Mouse (Mus musculus) forebrain, embryonic 15.5 days (tissue): Measurements from ENCODE around the gene Cirbp. TPM values are rescaled to one million over a fixed set of nuclear protein-coding genes. Genes with fewer than 3 reads are reported as not detected.

Source experiments
- ATAC-seq: fragments of 200-750 bp; cut with Nextera tagmentation; replicated peaks from 2 replicates; pipeline ENCODE4 v1.8.0; 2017; ENCODE audit warnings: mild to moderate bottlenecking, moderate TSS enrichment, moderate library complexity
- H3K27ac ChIP-seq: fragments of 300-500 bp; sonication (generic); replicated peaks from 2 replicates; pipeline ENCODE4 v1.5.1; 2015; ENCODE audit warnings: mild to moderate bottlenecking, inconsistent platforms
- H3K27me3 ChIP-seq: fragments of 300-500 bp; sonication (generic); 2 replicates; pipeline ENCODE4 v1.6.1; 2015; ENCODE audit warnings: inconsistent platforms
- H3K36me3 ChIP-seq: fragments of 300-500 bp; sonication (generic); 2 replicates; pipeline ENCODE4 v1.6.1; 2015; ENCODE audit warnings: mild to moderate bottlenecking, inconsistent platforms
- H3K4me1 ChIP-seq: fragments of 300-500 bp; sonication (generic); 2 replicates; pipeline ENCODE4 v1.6.1; 2015; ENCODE audit warnings: inconsistent platforms
- H3K4me2 ChIP-seq: fragments of 300-500 bp; sonication (generic); replicated peaks from 2 replicates; pipeline ENCODE4 v1.6.1; 2015; ENCODE audit warnings: mild to moderate bottlenecking, inconsistent platforms
- H3K4me3 ChIP-seq: fragments of 300-500 bp; sonication (generic); 2 replicates; pipeline ENCODE4 v1.5.1; 2015; ENCODE audit warnings: mild to moderate bottlenecking, inconsistent platforms
- H3K9ac ChIP-seq: fragments of 300-500 bp; sonication (generic); replicated peaks from 2 replicates; pipeline ENCODE4 v1.6.1; 2015; ENCODE audit warnings: mild to moderate bottlenecking, inconsistent platforms
- H3K9me3 ChIP-seq: fragments of 300-500 bp; sonication (generic); 2 replicates; pipeline ENCODE4 v1.6.1; 2016; ENCODE audit warnings: inconsistent platforms
- WGBS: fragments of 180-500 bp; shearing (Covaris S2); methylation state at CpG from one replicate; pipeline ENCODE4 v1.1.7; 2015; ENCODE audit warnings: mixed read lengths; 5-methylcytosine and 5-hydroxymethylcytosine counted together
- polyA plus RNA-seq: library from polyadenylated mRNA; unstranded; fragments of >200 nt; fragmentation: Nextera tagmentation; extraction: Ambion mirVana; gene quantifications from 2 replicates; pipeline ENCODE4 v1.2.1, GENCODE M21; 2015

The Cirbp gene
- polyA plus RNA-seq, 1 experiment from 2014 or later: 358 TPM

- peak; percentile 36; the same call in 1 of the 2 replicates for ATAC-seq
- Histone ChIP-seq H3K4me1 (peaks cover 25% of the 10 kb centered on the region), H3K9me3 (no peaks in the 10 kb centered on the region), H3K27ac (0 out of 2 replicates have a peak overlapping the region, but pooled peaks have one; percentile 16), H3K27me3 (no peaks in the 10 kb centered on the region), H3K4me3 (peak overlapping the region; percentile 13), H3K4me2 (peak overlapping the region; percentile 17), H3K36me3 (peaks cover 87% of the 10 kb centered on the region), H3K9ac (peak overlapping the region; percentile 17; the same call in 1 of the 2 replicates)
- WGBS: 17% methylated on average over 55 of the region's 55 CpGs
Observed at GRCm38 (mm10) chr10:80131316-80131951, 34.4 kb upstream of the Cirbp start.

- Histone ChIP-seq H3K4me2 (peak overlapping the region; percentile 17), H3K4me3 (peak overlapping the region; percentile 13; the same call in 1 of the 2 replicates), H3K9me3 (no peaks in the 10 kb centered on the region), H3K9ac (peak overlapping the region; percentile 17; the same call in 1 of the 2 replicates), H3K27me3 (no peaks in the 10 kb centered on the region), H3K36me3 (peaks cover 82% of the 10 kb centered on the region), H3K27ac (no peak overlapping the region), H3K4me1 (peaks cover 30% of the 10 kb centered on the region)
- WGBS: 37% methylated on average over 27 of the region's 27 CpGs
- no peak for ATAC-seq
Observed at GRCm38 (mm10) chr10:80131952-80132350, 33.8 kb upstream of the Cirbp start.

DNA sequence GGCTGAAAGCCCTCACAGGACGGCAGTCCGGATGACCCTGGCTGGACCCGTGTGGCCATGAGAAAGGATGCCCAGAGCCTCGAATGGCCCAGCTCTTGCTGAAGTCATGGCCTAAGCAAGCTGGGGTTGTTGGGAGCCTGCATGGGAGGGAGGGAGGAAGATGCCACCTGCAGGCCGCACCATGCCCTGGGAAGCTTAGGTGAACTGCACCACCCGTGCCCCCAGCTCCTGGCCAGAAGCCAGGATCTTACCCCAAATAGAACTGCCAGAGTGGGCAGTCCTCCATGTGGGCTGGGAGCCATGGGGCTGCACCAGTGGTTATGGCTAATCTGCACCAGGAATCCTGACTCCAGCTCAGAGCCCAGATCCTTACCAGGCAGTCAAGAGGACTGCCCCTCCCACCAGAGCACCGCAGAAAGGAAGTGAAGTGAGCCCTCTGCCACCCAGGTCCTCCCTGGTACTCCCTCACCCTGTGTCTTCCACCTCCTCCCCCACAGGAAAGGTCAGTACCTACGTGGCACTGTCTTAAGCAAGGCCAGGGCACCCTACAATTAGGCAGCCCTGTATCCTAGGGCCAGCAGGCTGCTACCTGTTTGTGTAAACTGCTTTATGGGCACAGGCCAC, 32.4 kb upstream of the Cirbp start:
- peaks cover 68% of the 10 kb centered on the region for H3K36me3 ChIP-seq
- H3K4me2 ChIP-seq: no peak overlapping the region
- peaks cover 44% of the 10 kb centered on the region for H3K4me1 ChIP-seq
- ATAC-seq: no peak
- H3K9me3 ChIP-seq: no peaks in the 10 kb centered on the region
- H3K27ac ChIP-seq: no peak overlapping the region; the same call in 1 of the 2 replicates
- no peak overlapping the region for H3K9ac ChIP-seq
- no peaks in the 10 kb centered on the region for H3K27me3 ChIP-seq
- 62% methylated on average over 8 of the region's 8 CpGs for WGBS
- no peak overlapping the region for H3K4me3 ChIP-seq

GRCm38 (mm10) chr10:80134421-80134820, 31.4 kb upstream of the Cirbp start:
- H3K9ac ChIP-seq: no peak overlapping the region
- peaks cover 58% of the 10 kb centered on the region for H3K36me3 ChIP-seq
- no peak for ATAC-seq
- H3K27me3 ChIP-seq: no peaks in the 10 kb centered on the region
- no peak overlapping the region for H3K4me3 ChIP-seq
- no peak overlapping the region for H3K27ac ChIP-seq
- no peak overlapping the region for H3K4me2 ChIP-seq
- no peaks in the 10 kb centered on the region for H3K9me3 ChIP-seq
- WGBS: 89% methylated on average over 9 of the region's 9 CpGs
- peaks cover 51% of the 10 kb centered on the region for H3K4me1 ChIP-seq

GRCm38 (mm10) chr10:80135161-80135560, 30.6 kb upstream of the Cirbp start:
- Histone ChIP-seq H3K9me3 (no peaks in the 10 kb centered on the region), H3K36me3 (peaks cover 50% of the 10 kb centered on the region), H3K27me3 (no peaks in the 10 kb centered on the region), H3K4me3 (no peak overlapping the region), H3K4me2 (no peak overlapping the region), H3K9ac (no peak overlapping the region), H3K4me1 (peaks cover 54% of the 10 kb centered on the region), H3K27ac (no peak overlapping the region)
- 89% methylated on average over 10 of the region's 10 CpGs for WGBS
- ATAC-seq: no peak

DNA sequence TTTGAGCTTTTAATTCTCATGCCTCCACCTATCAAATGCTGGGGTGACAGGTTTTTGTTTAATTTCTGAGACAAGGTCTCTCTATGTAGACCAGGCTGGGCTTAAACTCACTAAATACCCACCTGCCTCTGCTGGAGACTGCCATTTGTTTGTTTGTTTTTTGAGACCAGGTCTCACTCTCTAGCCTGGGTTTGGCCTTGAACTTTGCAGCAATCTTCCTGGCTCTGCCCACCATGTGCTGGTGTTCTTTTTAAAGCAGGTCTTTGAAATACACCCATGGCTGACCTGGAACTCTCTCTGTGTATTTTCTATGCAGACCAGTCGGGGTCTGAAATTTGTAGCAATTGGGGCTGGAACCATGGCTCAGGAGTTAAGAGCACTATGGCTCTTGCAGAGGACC, 30.1 kb upstream of the Cirbp start:
- no peaks in the 10 kb centered on the region for H3K27me3 ChIP-seq
- ATAC-seq: no peak
- H3K9me3 ChIP-seq: no peaks in the 10 kb centered on the region
- no peak overlapping the region for H3K9ac ChIP-seq
- peaks cover 45% of the 10 kb centered on the region for H3K36me3 ChIP-seq
- H3K4me1 ChIP-seq: peaks cover 57% of the 10 kb centered on the region
- no peak overlapping the region for H3K4me3 ChIP-seq
- WGBS: 92% methylated on average over 1 of the region's 1 CpGs
- H3K27ac ChIP-seq: no peak overlapping the region
- H3K4me2 ChIP-seq: no peak overlapping the region

- Histone ChIP-seq H3K9me3 (no peaks in the 10 kb centered on the region), H3K4me3 (peak overlapping the region; percentile 76), H3K9ac (peak overlapping the region; percentile 83), H3K27me3 (no peaks in the 10 kb centered on the region), H3K27ac (peak overlapping the region; percentile 89), H3K4me2 (peak overlapping the region; percentile 89), H3K4me1 (peaks cover 60% of the 10 kb centered on the region), H3K36me3 (peaks cover 39% of the 10 kb centered on the region)
- no peak for ATAC-seq
- WGBS: 18% methylated on average over 48 of the region's 49 CpGs
Observed at GRCm38 (mm10) chr10:80136179-80136951, 29.4 kb upstream of the Cirbp start.

DNA sequence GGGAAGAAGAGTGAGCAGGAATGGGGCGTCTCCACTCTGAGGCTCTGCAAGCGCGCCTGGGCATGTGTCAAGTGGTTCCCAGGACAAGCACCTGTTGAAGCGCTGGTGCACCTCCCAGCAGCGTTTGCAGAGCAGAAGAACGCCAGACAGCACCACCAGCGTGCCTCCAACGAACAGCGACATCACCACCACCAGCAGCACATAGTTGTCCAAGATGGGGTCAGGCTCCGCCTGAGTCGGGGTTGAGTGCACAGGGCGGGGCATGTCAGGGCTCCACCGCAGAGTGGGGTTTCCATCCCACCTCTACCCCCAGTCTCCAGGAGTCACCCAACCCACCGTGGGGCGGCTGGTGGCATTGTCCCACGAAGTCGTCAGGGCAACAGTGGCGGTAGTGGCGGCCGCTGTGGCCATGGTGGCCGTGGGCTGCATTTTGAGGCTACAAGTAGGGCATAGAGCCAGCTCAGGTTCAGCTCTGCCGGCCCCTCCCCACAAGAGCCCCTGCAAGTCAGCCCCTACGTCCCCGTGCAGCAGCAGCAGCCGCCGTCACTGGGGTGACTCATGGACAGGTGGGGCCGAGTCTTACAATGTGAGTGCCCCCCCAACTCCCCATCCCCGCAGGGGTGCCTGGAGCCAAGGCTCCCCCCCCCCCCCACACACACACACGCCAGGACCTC, 28.7 kb upstream of the Cirbp start:
- Histone ChIP-seq H3K4me1 (peaks cover 59% of the 10 kb centered on the region), H3K27me3 (no peaks in the 10 kb centered on the region), H3K27ac (peak overlapping the region; percentile 89), H3K9me3 (no peaks in the 10 kb centered on the region), H3K4me3 (peak overlapping the region; percentile 76), H3K9ac (peak overlapping the region; percentile 83), H3K36me3 (peaks cover 33% of the 10 kb centered on the region), H3K4me2 (peak overlapping the region; percentile 89)
- WGBS: 4% methylated on average over 29 of the region's 29 CpGs
- no peak for ATAC-seq

- no peaks in the 10 kb centered on the region for H3K9me3 ChIP-seq
- H3K4me1 ChIP-seq: peaks cover 60% of the 10 kb centered on the region
- peak overlapping the region; percentile 89 for H3K27ac ChIP-seq
- ATAC-seq: no peak
- 1% methylated on average over 33 of the region's 33 CpGs for WGBS
- peak overlapping the region; percentile 83 for H3K9ac ChIP-seq
- H3K36me3 ChIP-seq: peaks cover 25% of the 10 kb centered on the region
- peak overlapping the region; percentile 89 for H3K4me2 ChIP-seq
- no peaks in the 10 kb centered on the region for H3K27me3 ChIP-seq
- H3K4me3 ChIP-seq: peak overlapping the region; percentile 76
Observed at GRCm38 (mm10) chr10:80137626-80138552, 27.9 kb upstream of the Cirbp start.

- peak within 1 kb of the TSS; percentile 76 for H3K4me3 ChIP-seq
- peak within 1 kb of the TSS; percentile 89 for H3K4me2 ChIP-seq
- peak within 1 kb of the TSS; percentile 89 for H3K27ac ChIP-seq
- H3K9me3 ChIP-seq: no peaks in the 10 kb centered on the region
- peaks cover 61% of the 10 kb centered on the region for H3K4me1 ChIP-seq
- peaks cover 18% of the 10 kb centered on the region for H3K36me3 ChIP-seq
- H3K9ac ChIP-seq: peak within 1 kb of the TSS; percentile 83
- ATAC-seq: peak; percentile 3
- under 1% methylated on average over 69 of the region's 94 CpGs for WGBS
- no peaks in the 10 kb centered on the region for H3K27me3 ChIP-seq
Observed at GRCm38 (mm10) chr10:80138553-80139438, 27.0 kb upstream of the Cirbp start, which contains the start of gene Atp5d. Gene Atp5d, plus strand, starts transcription at chr10:80138632.
